Mouse (Mus musculus): ENCODE measurements around the gene Enc1. TPM values are rescaled to one million over a fixed set of nuclear protein-coding genes. Genes with fewer than 3 reads are reported as not detected.
A peak's percentile ranks its signal among the peaks of the same experiment; 100 is the strongest.

Gene Enc1
- polyA plus RNA-seq, 1 experiment from 2014 or later = 18.4 TPM

DNA sequence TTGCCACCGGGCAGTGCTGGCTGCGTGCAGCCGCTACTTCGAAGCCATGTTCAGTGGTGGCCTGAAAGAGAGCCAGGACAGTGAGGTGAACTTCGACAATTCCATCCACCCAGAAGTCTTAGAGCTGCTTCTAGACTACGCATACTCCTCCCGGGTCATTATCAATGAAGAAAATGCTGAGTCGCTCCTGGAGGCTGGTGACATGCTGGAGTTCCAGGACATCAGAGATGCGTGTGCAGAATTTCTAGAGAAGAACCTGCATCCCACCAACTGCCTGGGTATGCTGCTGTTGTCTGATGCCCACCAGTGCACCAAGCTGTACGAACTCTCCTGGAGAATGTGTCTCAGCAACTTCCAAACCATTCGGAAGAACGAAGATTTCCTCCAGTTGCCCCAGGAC is 4.3 kb downstream of the Enc1 start:
- no peak for ATAC-seq (ENCODE audit: low FRiP score)
- WGBS = 93% methylated on average over 12 of the region's 12 CpGs
- Histone ChIP-seq H3K4me1 (ENCODE audit: control insufficient read depth, insufficient read depth, low read length) (peaks cover 66% of the 10 kb centered on the region), H3K9me3 (ENCODE audit: control insufficient read depth, low read length) (no peaks in the 10 kb centered on the region), H3K4me2 (no peak overlapping the region), H3K36me3 (ENCODE audit: control insufficient read depth, insufficient read depth, low read length) (peaks cover 29% of the 10 kb centered on the region), H3K27me3 (ENCODE audit: control insufficient read depth, insufficient read depth, low read length) (peaks cover 2% of the 10 kb centered on the region; the same call in 1 of the 2 replicates), H3K9ac (ENCODE audit: low read length) (no peak overlapping the region), H3K27ac (ENCODE audit: low read depth, low read length) (no peak overlapping the region), H3K4me3 (ENCODE audit: low read depth, low read length) (no peak overlapping the region)
- DNase-seq (ENCODE audit: low spot score, missing footprints) = peak; percentile 75

DNA sequence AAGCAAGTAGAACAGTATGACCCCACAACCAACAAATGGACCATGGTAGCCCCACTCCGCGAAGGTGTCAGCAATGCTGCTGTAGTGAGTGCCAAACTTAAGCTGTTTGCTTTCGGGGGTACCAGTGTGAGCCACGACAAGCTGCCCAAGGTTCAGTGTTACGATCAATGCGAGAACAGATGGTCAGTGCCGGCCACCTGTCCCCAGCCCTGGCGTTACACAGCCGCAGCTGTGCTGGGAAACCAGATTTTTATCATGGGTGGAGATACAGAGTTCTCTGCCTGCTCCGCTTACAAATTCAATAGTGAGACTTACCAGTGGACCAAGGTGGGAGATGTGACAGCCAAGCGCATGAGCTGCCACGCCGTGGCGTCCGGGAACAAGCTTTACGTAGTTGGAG is 5.3 kb downstream of the Enc1 start:
- Histone ChIP-seq H3K27me3 (ENCODE audit: control insufficient read depth, insufficient read depth, low read length) (peaks cover 2% of the 10 kb centered on the region; the same call in 1 of the 2 replicates), H3K9me3 (ENCODE audit: control insufficient read depth, low read length) (no peaks in the 10 kb centered on the region), H3K4me2 (no peak overlapping the region), H3K4me1 (ENCODE audit: control insufficient read depth, insufficient read depth, low read length) (peaks cover 73% of the 10 kb centered on the region), H3K27ac (ENCODE audit: low read depth, low read length) (no peak overlapping the region), H3K4me3 (ENCODE audit: low read depth, low read length) (no peak overlapping the region), H3K36me3 (ENCODE audit: control insufficient read depth, insufficient read depth, low read length) (peaks cover 33% of the 10 kb centered on the region), H3K9ac (ENCODE audit: low read length) (no peak overlapping the region)
- no peak for ATAC-seq (ENCODE audit: low FRiP score)
- DNase-seq (ENCODE audit: low spot score, missing footprints) = no peak
- 86% methylated on average over 16 of the region's 16 CpGs for WGBS

DNA sequence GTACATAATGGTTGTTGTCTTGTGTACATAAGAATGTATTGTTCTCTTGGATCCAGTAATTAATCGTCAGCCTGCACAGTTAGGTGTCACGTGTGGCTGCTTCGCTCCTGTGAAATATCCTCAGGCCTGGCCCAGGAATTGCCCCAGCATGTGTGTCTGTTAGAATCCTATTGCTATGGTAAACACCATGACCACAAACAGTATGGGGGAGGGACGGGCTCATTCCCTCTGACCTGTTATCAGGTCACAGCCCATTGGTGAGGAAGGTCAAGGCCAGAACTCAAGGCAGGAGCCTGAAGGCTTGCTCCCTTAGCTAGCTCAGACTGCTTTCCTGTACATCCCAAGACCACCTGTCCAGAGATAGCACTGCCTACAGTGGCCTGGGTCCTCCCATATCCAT is 6.8 kb downstream of the Enc1 start:
- peaks cover 33% of the 10 kb centered on the region for H3K36me3 ChIP-seq (ENCODE audit: control insufficient read depth, insufficient read depth, low read length)
- H3K27me3 ChIP-seq (ENCODE audit: control insufficient read depth, insufficient read depth, low read length) = peaks cover 2% of the 10 kb centered on the region; the same call in 1 of the 2 replicates
- no peak overlapping the region for H3K9ac ChIP-seq (ENCODE audit: low read length)
- no peak overlapping the region for H3K4me3 ChIP-seq (ENCODE audit: low read depth, low read length)
- H3K9me3 ChIP-seq (ENCODE audit: control insufficient read depth, low read length) = no peaks in the 10 kb centered on the region
- peaks cover 87% of the 10 kb centered on the region for H3K4me1 ChIP-seq (ENCODE audit: control insufficient read depth, insufficient read depth, low read length)
- no peak overlapping the region for H3K4me2 ChIP-seq
- H3K27ac ChIP-seq (ENCODE audit: low read depth, low read length) = no peak overlapping the region
- ATAC-seq (ENCODE audit: low FRiP score) (no peak), DNase-seq (ENCODE audit: low spot score, missing footprints) (no peak)
- WGBS = 82% methylated on average over 4 of the region's 4 CpGs

DNA sequence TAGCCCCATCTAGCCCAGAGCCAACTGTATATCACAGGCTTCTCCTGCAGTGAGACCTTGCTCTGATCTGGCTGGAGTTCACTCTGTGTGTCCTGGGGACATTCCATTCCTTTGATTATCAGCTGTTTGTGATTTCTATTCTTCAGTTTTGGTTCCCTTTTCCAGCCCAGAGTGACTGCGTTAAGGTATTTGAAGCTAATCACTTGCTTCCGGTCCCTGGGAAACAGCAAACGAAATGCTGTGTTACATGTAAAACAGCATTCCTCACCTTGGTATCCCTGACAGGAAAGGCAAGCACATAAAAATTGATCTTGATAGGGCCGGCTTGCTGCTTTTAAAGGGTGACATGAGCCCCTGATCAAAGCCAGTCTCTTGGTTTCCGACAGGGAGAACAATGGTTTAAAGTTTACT is 8.2 kb downstream of the Enc1 start:
- Histone ChIP-seq H3K27me3 (ENCODE audit: control insufficient read depth, insufficient read depth, low read length) (peaks cover 2% of the 10 kb centered on the region; the same call in 1 of the 2 replicates), H3K4me2 (peak overlapping the region; percentile 28), H3K4me3 (ENCODE audit: low read depth, low read length) (no peak overlapping the region), H3K27ac (ENCODE audit: low read depth, low read length) (no peak overlapping the region), H3K9ac (ENCODE audit: low read length) (no peak overlapping the region), H3K36me3 (ENCODE audit: control insufficient read depth, insufficient read depth, low read length) (peaks cover 33% of the 10 kb centered on the region), H3K4me1 (ENCODE audit: control insufficient read depth, insufficient read depth, low read length) (peaks cover 90% of the 10 kb centered on the region), H3K9me3 (ENCODE audit: control insufficient read depth, low read length) (no peaks in the 10 kb centered on the region)
- ATAC-seq (ENCODE audit: low FRiP score) (no peak), DNase-seq (ENCODE audit: low spot score, missing footprints) (peak; percentile 85)
- 31% methylated on average over 5 of the region's 5 CpGs for WGBS

DNA sequence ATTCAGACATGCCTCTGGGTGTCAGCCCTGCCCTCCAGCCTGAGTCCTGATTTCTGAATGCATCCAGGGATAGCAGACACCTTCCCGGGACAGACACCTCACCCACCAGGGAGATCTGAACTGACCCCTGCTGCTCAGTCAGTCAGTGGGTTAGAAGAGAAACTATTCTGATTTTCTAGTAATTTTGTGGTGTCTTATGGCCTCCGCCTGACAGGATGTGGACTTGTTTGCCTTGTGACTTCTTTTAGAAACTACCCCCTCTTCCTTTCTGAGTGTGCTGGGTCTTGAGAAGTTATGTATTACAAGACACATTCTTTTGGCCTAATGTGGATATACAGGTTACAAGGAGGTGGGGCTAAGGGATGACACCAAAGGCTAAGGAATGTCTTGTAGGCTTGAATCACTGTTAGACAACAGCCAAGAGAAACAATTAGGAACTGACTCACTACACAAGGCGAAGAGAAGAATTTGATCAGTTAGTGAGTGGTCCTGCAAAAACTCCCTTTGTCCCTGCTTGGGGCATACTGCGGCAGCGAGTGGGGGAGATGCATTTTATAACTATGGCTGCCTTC is 8.7 kb downstream of the Enc1 start:
- 52% methylated on average over 5 of the region's 5 CpGs for WGBS
- peak; percentile 88 for DNase-seq (ENCODE audit: low spot score, missing footprints)
- Histone ChIP-seq H3K27me3 (ENCODE audit: control insufficient read depth, insufficient read depth, low read length) (peaks cover 2% of the 10 kb centered on the region; the same call in 1 of the 2 replicates), H3K9ac (ENCODE audit: low read length) (no peak overlapping the region), H3K9me3 (ENCODE audit: control insufficient read depth, low read length) (no peaks in the 10 kb centered on the region), H3K36me3 (ENCODE audit: control insufficient read depth, insufficient read depth, low read length) (peaks cover 33% of the 10 kb centered on the region), H3K4me1 (ENCODE audit: control insufficient read depth, insufficient read depth, low read length) (peaks cover 88% of the 10 kb centered on the region), H3K27ac (ENCODE audit: low read depth, low read length) (peak overlapping the region; percentile 76; the same call in 1 of the 2 replicates), H3K4me3 (ENCODE audit: low read depth, low read length) (no peak overlapping the region), H3K4me2 (peak overlapping the region; percentile 28)
- ATAC-seq (ENCODE audit: low FRiP score) = no peak

DNA sequence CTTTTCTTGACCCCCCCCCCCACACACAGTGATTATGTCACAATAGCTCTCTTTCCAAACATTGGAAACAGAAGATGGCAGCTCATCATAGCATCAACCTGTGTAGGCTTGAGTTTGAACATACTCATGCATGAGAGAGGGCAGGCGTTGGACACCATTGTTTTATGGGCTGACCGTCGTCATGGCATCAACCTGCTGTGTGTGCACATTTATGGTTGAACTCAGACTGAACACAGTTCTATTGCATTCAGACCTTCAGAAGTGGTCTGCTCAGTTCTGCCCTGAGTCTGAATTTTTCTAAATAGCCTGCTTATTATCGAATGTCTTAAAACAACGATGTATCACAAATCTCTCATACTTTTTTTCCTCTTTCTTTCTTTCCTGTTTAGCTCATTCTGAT is 9.2 kb downstream of the Enc1 start:
- peaks cover 2% of the 10 kb centered on the region; the same call in 1 of the 2 replicates for H3K27me3 ChIP-seq (ENCODE audit: control insufficient read depth, insufficient read depth, low read length)
- peak overlapping the region; percentile 76; the same call in 1 of the 2 replicates for H3K27ac ChIP-seq (ENCODE audit: low read depth, low read length)
- H3K9me3 ChIP-seq (ENCODE audit: control insufficient read depth, low read length) = no peaks in the 10 kb centered on the region
- ATAC-seq (ENCODE audit: low FRiP score) = no peak
- peak overlapping the region; percentile 22 for H3K4me2 ChIP-seq
- peaks cover 29% of the 10 kb centered on the region for H3K36me3 ChIP-seq (ENCODE audit: control insufficient read depth, insufficient read depth, low read length)
- 49% methylated on average over 5 of the region's 5 CpGs for WGBS
- H3K4me1 ChIP-seq (ENCODE audit: control insufficient read depth, insufficient read depth, low read length) = peaks cover 84% of the 10 kb centered on the region
- DNase-seq (ENCODE audit: low spot score, missing footprints) = no peak
- no peak overlapping the region for H3K4me3 ChIP-seq (ENCODE audit: low read depth, low read length)
- no peak overlapping the region for H3K9ac ChIP-seq (ENCODE audit: low read length)

DNA sequence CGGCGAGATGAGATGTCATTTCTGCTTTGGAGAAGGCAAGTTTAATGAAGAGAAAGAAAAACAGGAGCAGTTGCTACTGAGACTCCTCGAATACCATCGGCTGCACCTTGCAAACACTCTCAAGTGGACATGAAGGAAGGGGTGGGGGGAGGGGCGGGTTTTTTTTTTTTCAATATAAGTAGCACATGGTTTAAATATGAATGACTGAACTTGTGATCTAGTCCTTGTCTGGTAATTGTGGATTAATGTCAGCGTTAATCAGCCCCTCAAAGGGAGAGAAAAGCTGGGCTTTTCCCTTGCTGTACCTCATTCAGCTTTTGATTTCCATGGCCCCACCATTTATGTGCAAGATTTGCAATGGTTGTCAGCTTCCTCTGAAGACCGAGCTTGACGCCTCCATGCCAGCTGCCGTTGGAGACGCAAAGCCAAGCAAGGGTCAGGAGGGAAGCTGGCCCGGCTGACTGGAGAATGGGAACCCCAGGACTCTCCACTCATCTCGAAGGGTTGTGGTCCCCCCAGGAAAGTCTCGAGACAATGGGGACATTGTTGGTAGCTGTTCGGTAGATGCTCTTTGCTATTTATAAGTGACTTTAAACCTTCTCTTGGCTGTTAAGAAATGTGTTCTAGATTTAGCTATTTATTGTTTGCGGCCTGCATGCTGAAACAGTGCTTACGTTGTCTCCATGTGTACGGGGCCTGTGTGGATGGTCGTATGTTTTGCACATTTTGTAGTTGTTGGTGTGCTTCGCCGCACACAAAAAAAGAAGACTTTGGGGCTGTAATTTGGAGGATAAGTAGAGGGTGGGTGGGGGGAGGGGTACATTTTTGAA is 9.9 kb downstream of the Enc1 start:
- Histone ChIP-seq H3K27me3 (ENCODE audit: control insufficient read depth, insufficient read depth, low read length) (no peaks in the 10 kb centered on the region; the same call in 1 of the 2 replicates), H3K36me3 (ENCODE audit: control insufficient read depth, insufficient read depth, low read length) (peaks cover 25% of the 10 kb centered on the region), H3K9me3 (ENCODE audit: control insufficient read depth, low read length) (no peaks in the 10 kb centered on the region), H3K4me3 (ENCODE audit: low read depth, low read length) (no peak overlapping the region), H3K4me2 (peak overlapping the region; percentile 22; the same call in 1 of the 2 replicates), H3K4me1 (ENCODE audit: control insufficient read depth, insufficient read depth, low read length) (peaks cover 83% of the 10 kb centered on the region), H3K27ac (ENCODE audit: low read depth, low read length) (peak overlapping the region; percentile 76), H3K9ac (ENCODE audit: low read length) (no peak overlapping the region; the same call in 1 of the 2 replicates)
- WGBS = 27% methylated on average over 20 of the region's 20 CpGs
- DNase-seq (ENCODE audit: low spot score, missing footprints) (peak; percentile 94), ATAC-seq (ENCODE audit: low FRiP score) (peak; percentile 58)

DNA sequence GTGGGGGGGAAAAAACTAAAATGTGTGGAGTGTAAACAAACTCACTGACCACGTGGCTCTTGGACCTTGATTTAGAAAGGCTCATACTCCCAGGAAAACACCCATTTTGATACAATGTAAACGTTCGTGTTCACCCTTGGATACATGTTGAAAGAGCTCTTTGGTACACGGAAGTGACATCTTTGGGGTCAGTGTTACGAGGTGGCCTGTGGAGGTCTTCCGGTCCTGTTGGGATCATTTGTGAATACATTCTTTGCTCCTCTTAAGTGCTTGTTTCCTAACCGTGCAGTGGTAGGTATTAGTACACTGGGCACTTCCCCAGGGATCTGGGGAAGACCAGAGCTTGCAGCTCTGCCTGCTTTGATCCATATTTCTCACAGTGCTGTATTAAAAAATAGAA is 10.8 kb downstream of the Enc1 start:
- H3K4me3 ChIP-seq (ENCODE audit: low read depth, low read length) = no peak overlapping the region
- peaks cover 15% of the 10 kb centered on the region for H3K36me3 ChIP-seq (ENCODE audit: control insufficient read depth, insufficient read depth, low read length)

DNA sequence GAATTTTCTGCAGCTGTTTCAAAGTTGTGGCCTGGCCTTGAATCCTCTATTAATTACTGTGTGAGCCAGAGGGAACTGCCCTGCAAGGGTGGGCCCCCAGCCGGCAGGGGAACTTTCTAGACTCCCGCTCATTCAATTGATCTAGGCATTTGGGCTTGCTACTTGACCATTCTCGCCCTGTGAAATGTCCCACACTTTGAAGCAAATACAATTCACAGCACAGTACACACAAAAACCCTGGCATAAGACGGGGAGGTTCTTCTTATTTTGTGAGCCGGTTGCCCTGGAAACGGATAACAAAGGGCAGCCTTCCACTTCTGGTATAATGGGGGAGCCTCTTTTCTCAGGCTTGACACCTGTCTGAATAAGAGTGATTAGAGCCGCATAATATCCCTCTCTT is 11.6 kb downstream of the Enc1 start:
- H3K4me2 ChIP-seq = no peak overlapping the region
- WGBS = 16% methylated on average over 7 of the region's 7 CpGs

More for the DNA sequence above, 10.8 kb downstream of the Enc1 start:
- Histone ChIP-seq H3K4me2 (no peak overlapping the region), H3K9me3 (ENCODE audit: control insufficient read depth, low read length) (no peaks in the 10 kb centered on the region), H3K27me3 (ENCODE audit: control insufficient read depth, insufficient read depth, low read length) (no peaks in the 10 kb centered on the region; the same call in 1 of the 2 replicates), H3K4me1 (ENCODE audit: control insufficient read depth, insufficient read depth, low read length) (peaks cover 85% of the 10 kb centered on the region), H3K9ac (ENCODE audit: low read length) (no peak overlapping the region; the same call in 1 of the 2 replicates), H3K27ac (ENCODE audit: low read depth, low read length) (peak overlapping the region; percentile 76)
- DNase-seq (ENCODE audit: low spot score, missing footprints) (peak; percentile 94), ATAC-seq (ENCODE audit: low FRiP score) (no peak)
- 37% methylated on average over 7 of the region's 7 CpGs for WGBS

More for the DNA sequence above, 11.6 kb downstream of the Enc1 start:
- Histone ChIP-seq H3K9me3 (ENCODE audit: control insufficient read depth, low read length) (no peaks in the 10 kb centered on the region), H3K27ac (ENCODE audit: low read depth, low read length) (peak overlapping the region; percentile 76), H3K4me3 (ENCODE audit: low read depth, low read length) (no peak overlapping the region), H3K9ac (ENCODE audit: low read length) (no peak overlapping the region), H3K36me3 (ENCODE audit: control insufficient read depth, insufficient read depth, low read length) (peaks cover 10% of the 10 kb centered on the region), H3K27me3 (ENCODE audit: control insufficient read depth, insufficient read depth, low read length) (no peaks in the 10 kb centered on the region), H3K4me1 (ENCODE audit: control insufficient read depth, insufficient read depth, low read length) (peaks cover 84% of the 10 kb centered on the region)
- ATAC-seq (ENCODE audit: low FRiP score) = peak; percentile 77
- peak; percentile 97 for DNase-seq (ENCODE audit: low spot score, missing footprints)

All from midbrain, embryonic 11.5 days (tissue).